In genomic region chr9:63151072-63151870, GRCm38 (mm10) we compare ENCODE assay signal across 8 mouse cellular contexts. TPM values are rescaled to one million over a fixed set of nuclear protein-coding genes. Genes with fewer than 3 reads are reported as not detected.
DNase-seq lines count a peak whose midpoint lies in the region; ATAC-seq and TF ChIP-seq lines count a peak whose summit lies in the region.

No protein-coding gene starts in this region.

- H3K4me2 ChIP-seq in heart, postnatal 0 days (ENCODE audit: low read depth, low read length): no peak overlapping the region

- no peak overlapping the region for H3K9ac ChIP-seq in heart, postnatal 0 days (replicated peaks; ENCODE audit: low read depth, low read length)

- no peaks in the 10 kb centered on the region for H3K36me3 ChIP-seq in heart, postnatal 0 days (replicated peaks; ENCODE audit: control insufficient read depth, insufficient read depth, low read length)

- peak overlapping the region; percentile 11; the same call in 1 of the 2 replicates for H3K4me3 ChIP-seq in heart, postnatal 0 days (ENCODE audit: low read depth, low read length)

- no peak overlapping the region for H3K27ac ChIP-seq in heart, postnatal 0 days (ENCODE audit: low read depth)

- peak; percentile 74 for ATAC-seq in heart, postnatal 0 days (ENCODE audit: insufficient read depth, low read depth)

- no peak for TF ChIP-seq EP300 in heart, postnatal 0 days (IDR thresholded peaks at IDR 0.05; ENCODE audit: low read depth)

- intact Hi-C loops in left cerebral cortex, postnatal 36 days (cut with DNase I): no loop called here

- WGBS in heart, postnatal 0 days: 5% methylated on average over 20 of the region's 20 CpGs

- peak; percentile 69 to 76 for DNase-seq in layer of hippocampus, postnatal 10 days (ENCODE audit: low spot score in 2 of 2)
- no peak for DNase-seq in layer of hippocampus, adult 8-10 months (ENCODE audit: low spot score in 2 of 2)
- DNase-seq in embryo, embryonic 10 days (ENCODE audit: low spot score): peak; percentile 91
- peak; percentile 71 for DNase-seq in heart, postnatal 0 days (ENCODE audit: low spot score)
- peak; percentile 93 for DNase-seq in kidney, postnatal 10 days
- peak; percentile 24 for DNase-seq in naive thymus-derived CD4-positive, alpha-beta T cell, adult 2 months (ENCODE audit: low read depth)
- DNase-seq in urinary bladder, postnatal 36 days (ENCODE audit: low spot score in 2 of 2): peak; percentile 52 to 59
- no peak for DNase-seq in left cerebral cortex, postnatal 36 days (ENCODE audit: low spot score in 2 of 2)

- no peak for TF ChIP-seq CTCF in heart, postnatal 0 days (IDR thresholded peaks at IDR 0.05; ENCODE audit: low read depth)

- no peaks in the 10 kb centered on the region for H3K9me3 ChIP-seq in heart, postnatal 0 days (replicated peaks; ENCODE audit: control insufficient read depth, low read length)

- peaks cover 84% of the 10 kb centered on the region for H3K27me3 ChIP-seq in heart, postnatal 0 days (ENCODE audit: control insufficient read depth, insufficient read depth, low read length)

- H3K4me1 ChIP-seq in heart, postnatal 0 days (ENCODE audit: control insufficient read depth, insufficient read depth): peaks cover 16% of the 10 kb centered on the region; the same call in 1 of the 2 replicates

RNA-seq across cellular contexts. Expression of gene Skor1, which starts 2.5 kb away (rescaled TPM):
- total RNA-seq in layer of hippocampus, postnatal 10 days (2021): under 1 TPM; 0.09 to 0.20 TPM
- under 1 TPM in 1 of 4 experiments, not detected in 3; 0.18 TPM for total RNA-seq in layer of hippocampus, adult 8-10 months (2022)
- total RNA-seq in heart, postnatal 0 days (2014; rRNA removed; ENCODE audit: low replicate concordance): not detected in 2 replicates
- polyA plus RNA-seq in heart, postnatal 0 days (2015; fragmentation: Nextera tagmentation; extraction: Ambion mirVana): not detected in 2 replicates
- total RNA-seq in left cerebral cortex, postnatal 36 days (2021): under 1 TPM; 0.18 to 0.22 TPM

Comparison
In these comparisons a context has a peak if more than half of its experiments do, and no peak if none do; other contexts are left out.
1. DNase-seq: peak in layer of hippocampus, postnatal 10 days (2 of 2), embryo, embryonic 10 days (single experiment), heart, postnatal 0 days (single experiment), kidney, postnatal 10 days (single experiment), naive thymus-derived CD4-positive, alpha-beta T cell, adult 2 months (single experiment) and urinary bladder, postnatal 36 days (2 of 2); none in layer of hippocampus, adult 8-10 months (0 of 2) and left cerebral cortex, postnatal 36 days (0 of 2).